ENCODE assay signal across 13 mouse cellular contexts in genomic region chr6:115700778-115701177, GRCm38 (mm10).
"Had no signal": no experiment of that assay in that cellular context is flagged by ENCODE, and none has a peak within 500 bp of the region (broad histone marks: within the 10 kb centered on the region; RNA-seq: fewer than 3 reads in every experiment).

No protein-coding gene starts in this region.

- ATAC-seq: midbrain, embryonic 13.5 days had no signal

- H3K27ac ChIP-seq: hindbrain, embryonic 15.5 days; kidney, embryonic 15.5 days; limb, embryonic 15.5 days; macrophage; midbrain, embryonic 13.5 days had no signal

- H3K9me3 ChIP-seq: hindbrain, embryonic 15.5 days; kidney, embryonic 15.5 days; limb, embryonic 15.5 days; megakaryocyte, embryonic 14.5 days; midbrain, embryonic 13.5 days had no signal

- H3K9ac ChIP-seq: hindbrain, embryonic 15.5 days; kidney, embryonic 15.5 days; limb, embryonic 15.5 days; midbrain, embryonic 13.5 days had no signal

- H3K4me2 ChIP-seq: hindbrain, embryonic 15.5 days; kidney, embryonic 15.5 days; limb, embryonic 15.5 days; midbrain, embryonic 13.5 days had no signal

- H3K4me3 ChIP-seq: hindbrain, embryonic 15.5 days; kidney, embryonic 15.5 days; limb, embryonic 15.5 days; megakaryocyte, embryonic 14.5 days; midbrain, embryonic 13.5 days had no signal

- H3K4me1 ChIP-seq: kidney, embryonic 15.5 days; midbrain, embryonic 13.5 days had no signal

- H3K36me3 ChIP-seq: hindbrain, embryonic 15.5 days; kidney, embryonic 15.5 days; limb, embryonic 15.5 days; midbrain, embryonic 13.5 days had no signal

- DNase-seq: kidney, adult 18-20 months; kidney, postnatal 14 days; layer of hippocampus, adult 9-11 months; layer of hippocampus, postnatal 36 days; lung, adult 2 months; lung, postnatal 10 days; right cerebral cortex, postnatal 14 days had no signal

- H3K27me3 ChIP-seq: hindbrain, embryonic 15.5 days; kidney, embryonic 15.5 days; limb, embryonic 15.5 days; midbrain, embryonic 13.5 days had no signal
